Mouse (Mus musculus): ENCODE measurements at regions not wholly inside any gene's neighbourhood (a gene's known extent, or its start where the extent isn't known, plus 50 kb on each side); places are given as distances from the start of the nearest gene placed in this dataset.
A peak's percentile ranks its signal among the peaks of the same experiment; 100 is the strongest.
"Not testable (repeated sequence)": the region's sequence is repeated elsewhere in the genome, so short reads cannot be mapped to it uniquely, and the experiment has no call there.

- no peak for TF ChIP-seq CTCF (IDR thresholded peaks at IDR 0.05; ENCODE audit: borderline replicate concordance, extremely low read depth, insufficient read depth, insufficient read length)
- no peak for TF ChIP-seq POLR2A (IDR thresholded peaks at IDR 0.05; ENCODE audit: borderline replicate concordance, extremely low read depth, insufficient read depth, insufficient read length, poor library complexity, severe bottlenecking)
- peak; percentile 38 for DNase-seq (ENCODE audit: low read depth)
These were observed 100.8 kb upstream of the Tgm3 start for GRCm38 (mm10) chr2:129911203-129911921.

DNA sequence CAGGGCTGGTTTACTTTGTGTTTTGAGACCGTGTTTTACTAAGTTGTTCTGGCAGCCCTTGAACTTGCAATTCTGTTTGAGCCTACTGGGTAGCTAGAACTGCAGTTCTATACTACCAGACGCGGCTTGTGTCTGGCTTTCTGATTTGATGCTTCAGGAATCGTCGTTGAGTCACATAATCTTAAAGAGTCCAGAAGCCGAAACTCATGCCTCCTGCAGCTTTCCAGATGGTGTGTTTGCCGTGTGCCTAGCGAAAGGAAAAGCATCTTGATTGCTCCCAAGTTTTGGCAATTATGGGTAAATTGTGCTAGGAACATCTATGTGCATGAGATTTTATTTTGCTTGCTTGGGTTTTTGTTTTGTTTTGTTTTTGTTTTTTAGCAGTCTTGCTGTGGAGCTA is 99.6 kb upstream of the Tgm3 start:
- TF ChIP-seq CTCF (IDR thresholded peaks at IDR 0.05; ENCODE audit: borderline replicate concordance, extremely low read depth, insufficient read depth, insufficient read length) (no peak), POLR2A (IDR thresholded peaks at IDR 0.05; ENCODE audit: borderline replicate concordance, extremely low read depth, insufficient read depth, insufficient read length, poor library complexity, severe bottlenecking) (no peak)
- DNase-seq (ENCODE audit: low read depth) = peak; percentile 39

DNA sequence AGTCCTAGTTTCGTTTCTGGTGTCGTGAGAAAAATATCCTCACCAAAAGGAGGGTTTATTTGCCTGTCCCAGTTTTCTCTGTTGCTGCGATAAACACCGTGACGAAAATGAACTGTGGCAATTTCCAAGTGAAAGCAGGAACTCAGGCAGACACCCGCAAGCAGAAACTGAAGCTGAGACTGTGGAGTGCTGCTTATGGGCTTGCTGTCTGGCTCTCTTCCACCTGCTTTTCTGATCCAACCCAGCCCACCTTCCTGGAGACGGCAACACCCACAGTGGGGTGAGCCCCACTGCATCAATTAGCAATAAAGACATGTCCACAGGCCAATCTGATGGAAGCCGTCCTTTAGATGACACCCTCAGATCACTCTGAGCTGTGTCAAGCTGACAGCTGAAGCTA is 97.9 kb upstream of the Tgm3 start:
- no peak for TF ChIP-seq POLR2A (IDR thresholded peaks at IDR 0.05; ENCODE audit: borderline replicate concordance, extremely low read depth, insufficient read depth, insufficient read length, poor library complexity, severe bottlenecking)
- no peak for TF ChIP-seq CTCF (IDR thresholded peaks at IDR 0.05; ENCODE audit: borderline replicate concordance, extremely low read depth, insufficient read depth, insufficient read length)
- no peak for DNase-seq (ENCODE audit: low read depth)

GRCm38 (mm10) chr2:129916411-129916810 is 95.7 kb upstream of the Tgm3 start:
- DNase-seq (ENCODE audit: low read depth) = no peak
- TF ChIP-seq POLR2A (IDR thresholded peaks at IDR 0.05; ENCODE audit: borderline replicate concordance, extremely low read depth, insufficient read depth, insufficient read length, poor library complexity, severe bottlenecking) (no peak), CTCF (IDR thresholded peaks at IDR 0.05; ENCODE audit: borderline replicate concordance, extremely low read depth, insufficient read depth, insufficient read length) (no peak)

DNA sequence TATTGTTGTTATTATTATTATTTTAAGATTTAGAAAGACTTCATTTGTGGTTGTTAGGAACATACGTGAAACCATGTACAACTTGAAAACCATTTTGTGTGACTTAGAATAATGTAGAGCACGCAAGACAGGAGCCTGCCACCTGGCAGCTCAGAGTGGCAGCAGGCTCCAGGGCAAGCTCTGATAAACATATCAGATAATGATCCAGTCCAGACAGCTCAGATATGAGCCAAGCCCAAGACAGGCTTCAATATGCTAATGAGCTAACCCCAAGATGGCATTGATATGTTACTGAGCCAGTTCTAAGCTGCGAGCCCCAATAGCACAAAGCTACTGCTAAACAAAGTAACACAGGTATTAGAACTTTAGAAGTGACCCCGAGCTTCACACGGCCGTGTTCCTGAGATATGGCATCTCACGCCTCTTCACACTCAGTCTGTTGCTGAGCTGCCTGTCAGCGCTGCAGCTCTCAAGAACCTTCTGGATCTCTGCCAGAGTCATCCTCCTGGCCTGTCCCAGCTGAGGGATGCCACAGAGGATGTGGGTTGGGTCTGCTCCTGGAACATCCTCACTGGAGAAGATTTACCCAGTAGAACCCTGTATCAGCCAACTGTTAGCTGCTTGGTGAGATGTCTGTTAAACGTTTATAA is 93.9 kb upstream of the Tgm3 start:
- TF ChIP-seq CTCF (IDR thresholded peaks at IDR 0.05; ENCODE audit: borderline replicate concordance, extremely low read depth, insufficient read depth, insufficient read length) (no peak), POLR2A (IDR thresholded peaks at IDR 0.05; ENCODE audit: borderline replicate concordance, extremely low read depth, insufficient read depth, insufficient read length, poor library complexity, severe bottlenecking) (no peak)
- DNase-seq (ENCODE audit: low read depth) = peak; percentile 47

DNA sequence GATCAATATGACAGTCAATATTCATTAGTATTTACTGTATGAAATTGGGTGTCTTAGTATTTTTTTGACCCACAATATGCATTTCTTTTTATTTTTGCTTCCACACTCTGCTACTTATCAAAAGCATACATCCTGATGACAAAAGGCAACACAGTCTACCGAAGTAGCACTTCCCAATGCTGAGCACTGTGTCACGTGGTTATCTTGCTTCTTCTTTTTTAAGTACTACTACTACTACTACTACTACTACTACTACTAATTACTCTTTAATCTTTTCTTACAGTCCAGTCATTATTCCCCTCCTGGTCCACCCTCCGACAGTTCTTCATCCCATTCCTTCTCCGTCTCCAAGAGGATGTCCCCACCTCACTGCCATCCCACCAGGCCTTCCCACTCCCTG is 92.6 kb upstream of the Tgm3 start:
- TF ChIP-seq POLR2A (IDR thresholded peaks at IDR 0.05; ENCODE audit: borderline replicate concordance, extremely low read depth, insufficient read depth, insufficient read length, poor library complexity, severe bottlenecking) (no peak), CTCF (IDR thresholded peaks at IDR 0.05; ENCODE audit: borderline replicate concordance, extremely low read depth, insufficient read depth, insufficient read length) (no peak)
- no peak for DNase-seq (ENCODE audit: low read depth)

DNA sequence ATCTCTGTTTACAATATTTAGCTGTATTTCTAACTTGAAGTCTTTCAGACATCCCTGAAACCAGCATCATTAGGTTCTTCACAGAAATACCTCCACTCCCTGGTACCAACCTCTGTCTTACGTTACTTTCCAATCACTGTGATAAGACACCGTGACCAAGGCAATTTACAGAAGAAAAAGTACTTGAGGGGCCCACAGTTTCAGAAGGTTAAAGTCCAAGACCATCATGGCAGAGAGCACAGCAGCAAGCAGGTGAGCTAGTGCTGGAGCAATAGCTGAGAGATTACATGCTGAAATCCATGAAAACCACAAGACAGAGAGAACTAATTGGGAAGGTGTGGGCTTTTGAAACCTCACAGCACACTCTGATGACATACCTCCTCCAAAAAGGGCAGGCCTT is 84.9 kb upstream of the Tgm3 start:
- TF ChIP-seq CTCF (IDR thresholded peaks at IDR 0.05; ENCODE audit: borderline replicate concordance, extremely low read depth, insufficient read depth, insufficient read length) (no peak), POLR2A (IDR thresholded peaks at IDR 0.05; ENCODE audit: borderline replicate concordance, extremely low read depth, insufficient read depth, insufficient read length, poor library complexity, severe bottlenecking) (no peak)
- DNase-seq (ENCODE audit: low read depth) = no peak

DNA sequence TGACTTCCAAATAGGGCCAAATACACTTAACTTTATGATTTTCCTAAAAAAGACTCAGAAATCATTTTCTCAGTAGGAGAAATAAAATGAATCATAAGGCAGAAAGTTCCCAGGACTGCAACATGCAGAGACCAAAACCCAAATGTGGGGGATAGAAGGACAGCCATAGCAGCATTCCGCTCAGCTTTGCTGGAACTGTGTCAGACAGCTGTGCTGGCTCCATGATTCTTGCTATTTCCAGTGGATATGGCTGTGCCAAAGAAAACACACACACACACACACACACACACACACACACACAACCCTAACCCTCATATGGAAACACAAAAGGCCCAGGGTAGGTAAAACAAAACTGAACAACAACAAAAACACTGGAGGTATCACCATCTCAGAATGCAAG is 78.6 kb upstream of the Tgm3 start:
- DNase-seq (ENCODE audit: low read depth) = no peak
- TF ChIP-seq POLR2A (IDR thresholded peaks at IDR 0.05; ENCODE audit: borderline replicate concordance, extremely low read depth, insufficient read depth, insufficient read length, poor library complexity, severe bottlenecking) (no peak), CTCF (IDR thresholded peaks at IDR 0.05; ENCODE audit: borderline replicate concordance, extremely low read depth, insufficient read depth, insufficient read length) (no peak)

- DNase-seq (ENCODE audit: low read depth) = no peak
- TF ChIP-seq CTCF (IDR thresholded peaks at IDR 0.05; ENCODE audit: borderline replicate concordance, extremely low read depth, insufficient read depth, insufficient read length) = no peak
- TF ChIP-seq POLR2A (IDR thresholded peaks at IDR 0.05; ENCODE audit: borderline replicate concordance, extremely low read depth, insufficient read depth, insufficient read length, poor library complexity, severe bottlenecking) = no peak
These were observed 69.3 kb upstream of the Tgm3 start for GRCm38 (mm10) chr2:129942824-129943223.

DNA sequence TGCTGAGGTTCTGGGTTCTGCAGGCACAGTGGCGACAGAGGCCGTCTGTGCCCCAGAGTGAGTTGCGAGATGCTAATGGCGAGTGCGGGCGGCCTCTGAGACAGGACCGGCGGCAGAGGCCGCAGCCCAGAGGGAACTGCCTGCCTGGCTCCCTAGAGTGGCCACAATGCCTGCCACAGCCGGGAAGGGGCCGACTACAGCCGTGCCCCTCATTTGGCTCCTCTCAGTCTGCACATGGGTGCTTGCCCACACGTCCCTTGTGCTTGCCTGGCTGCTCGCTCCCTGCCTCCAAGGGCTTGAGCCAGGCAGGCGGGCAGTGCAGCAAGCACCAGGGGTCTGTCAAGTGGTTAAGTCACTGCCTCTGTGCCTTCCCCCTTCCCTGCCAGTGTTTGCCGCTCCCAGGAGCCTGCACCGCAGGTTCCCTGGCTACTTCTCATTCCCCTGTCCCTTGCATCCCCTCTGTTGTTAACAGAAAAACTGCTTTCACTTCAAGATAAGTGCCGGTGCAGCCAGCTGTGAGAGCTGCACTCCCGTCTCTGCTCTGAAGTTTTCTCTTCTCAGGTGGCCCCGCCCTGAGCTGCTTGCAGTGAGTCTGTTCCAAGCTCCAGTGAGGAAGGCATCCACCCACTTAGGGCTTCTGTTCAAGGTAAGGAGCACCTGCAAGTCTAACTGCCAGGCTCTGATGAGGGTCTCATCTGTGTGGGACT is 64.1 kb upstream of the Tgm3 start:
- DNase-seq (ENCODE audit: low read depth) = peak; percentile 7

DNA sequence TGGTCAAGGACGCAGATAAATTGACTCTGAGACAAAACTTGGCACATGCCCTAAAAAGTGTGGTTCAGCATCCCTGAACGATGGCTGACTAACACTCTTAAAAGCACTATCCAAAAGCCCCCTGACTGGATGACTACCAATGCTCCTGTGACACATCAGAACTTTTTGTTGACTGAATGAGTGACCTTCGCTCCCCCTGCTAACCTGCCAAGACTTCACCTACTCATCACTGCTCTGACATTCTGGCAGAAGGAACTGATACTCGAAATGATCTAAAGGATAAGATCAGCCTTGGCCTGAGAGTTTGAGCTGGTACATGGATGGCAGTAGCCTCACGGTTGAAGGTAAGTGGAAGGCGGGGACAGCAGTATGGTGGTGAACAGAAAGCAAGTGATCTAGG is 62.4 kb upstream of the Tgm3 start:
- DNase-seq (ENCODE audit: low read depth) = not testable (repeated sequence)

More for the DNA sequence above, 64.1 kb upstream of the Tgm3 start:
- TF ChIP-seq POLR2A (IDR thresholded peaks at IDR 0.05; ENCODE audit: borderline replicate concordance, extremely low read depth, insufficient read depth, insufficient read length, poor library complexity, severe bottlenecking) (no peak), CTCF (IDR thresholded peaks at IDR 0.05; ENCODE audit: borderline replicate concordance, extremely low read depth, insufficient read depth, insufficient read length) (no peak)

DNA sequence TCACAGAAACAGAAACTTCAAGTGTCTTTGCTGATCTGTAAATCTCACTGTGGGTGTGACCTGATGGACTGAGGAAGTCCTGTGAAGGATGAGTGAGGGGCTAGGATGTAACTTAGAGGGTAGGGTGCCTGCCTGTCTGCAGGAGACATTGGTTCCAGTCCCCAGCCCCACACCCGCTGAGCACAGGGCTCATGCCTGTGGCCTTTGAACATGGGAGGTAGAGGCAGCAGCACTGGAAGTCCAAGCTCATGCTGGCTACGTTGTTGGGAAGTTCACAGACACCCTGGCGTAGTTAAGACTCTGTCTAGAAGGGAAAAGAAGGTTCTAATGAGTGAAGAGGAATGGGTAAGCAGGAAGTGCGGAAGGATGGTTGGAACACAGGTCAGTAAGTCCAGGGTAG is 59.7 kb upstream of the Tgm3 start:
- TF ChIP-seq CTCF (IDR thresholded peaks at IDR 0.05; ENCODE audit: borderline replicate concordance, extremely low read depth, insufficient read depth, insufficient read length) (no peak), POLR2A (IDR thresholded peaks at IDR 0.05; ENCODE audit: borderline replicate concordance, extremely low read depth, insufficient read depth, insufficient read length, poor library complexity, severe bottlenecking) (no peak)
- DNase-seq (ENCODE audit: low read depth) = no peak
